Mouse (Mus musculus) retina, postnatal 1 day (tissue): ENCODE measurements around the gene Akr1c13.
"Not testable (repeated sequence)": the region's sequence is repeated elsewhere in the genome, so short reads cannot be mapped to it uniquely, and the experiment has no call there.

Experiments used
- DNase-seq: peaks from one replicate; pipeline ENCODE4 v3.0.0-alpha.2; 2012

The Akr1c13 gene

GRCm38 (mm10) chr13:4190904-4191303 lies at the start of gene Akr1c13:
TSS of gene Akr1c13 (plus strand) at chr13:4191150.
- peak; percentile 67 for DNase-seq

- no peak for DNase-seq
These were observed 46.7 kb upstream of the Akr1c13 start for GRCm38 (mm10) chr13:4144261-4144660.

GRCm38 (mm10) chr13:4150518-4150917 lies 40.4 kb upstream of the Akr1c13 start, which contains the start of gene Akr1c18:
TSS of gene Akr1c18 (minus strand) at chr13:4150654.
- DNase-seq: no peak

GRCm38 (mm10) chr13:4152908-4153307 lies 38.0 kb upstream of the Akr1c13 start:
- DNase-seq: no peak

- DNase-seq: no peak
These were observed 37.4 kb upstream of the Akr1c13 start for GRCm38 (mm10) chr13:4153593-4153992.

GRCm38 (mm10) chr13:4155286-4155685 lies 35.7 kb upstream of the Akr1c13 start:
- no peak for DNase-seq

GRCm38 (mm10) chr13:4168006-4168405 lies 22.9 kb upstream of the Akr1c13 start:
- no peak for DNase-seq

GRCm38 (mm10) chr13:4172978-4173377 lies 18.0 kb upstream of the Akr1c13 start:
- no peak for DNase-seq

- not testable (repeated sequence) for DNase-seq
These were observed 9.6 kb upstream of the Akr1c13 start for GRCm38 (mm10) chr13:4181321-4181720.

- no peak for DNase-seq
These were observed 7.8 kb upstream of the Akr1c13 start for GRCm38 (mm10) chr13:4183116-4183515.

GRCm38 (mm10) chr13:4186641-4187411 lies 4.1 kb upstream of the Akr1c13 start:
- DNase-seq: not testable (repeated sequence)

GRCm38 (mm10) chr13:4188174-4188573 lies 2.8 kb upstream of the Akr1c13 start:
- peak; percentile 5 for DNase-seq

GRCm38 (mm10) chr13:4192511-4192910 lies 1.6 kb downstream of the Akr1c13 start:
- DNase-seq: no peak

GRCm38 (mm10) chr13:4206147-4206903 lies 15.4 kb downstream of the Akr1c13 start:
- no peak for DNase-seq

GRCm38 (mm10) chr13:4211560-4212299 lies 20.8 kb downstream of the Akr1c13 start:
- peak; percentile 47 for DNase-seq

GRCm38 (mm10) chr13:4212309-4212708 lies 21.4 kb downstream of the Akr1c13 start:
- peak; percentile 17 for DNase-seq

- DNase-seq: not testable (repeated sequence)
These were observed 24.5 kb downstream of the Akr1c13 start for GRCm38 (mm10) chr13:4215496-4215895.

- DNase-seq: no peak
These were observed 37.5 kb downstream of the Akr1c13 start, which contains the start of gene Akr1c19 for GRCm38 (mm10) chr13:4228441-4228840. TSS of gene Akr1c19 (plus strand) at chr13:4228700.

GRCm38 (mm10) chr13:4230841-4231623 lies 40.1 kb downstream of the Akr1c13 start:
- DNase-seq: no peak

GRCm38 (mm10) chr13:4233135-4233534 lies 42.2 kb downstream of the Akr1c13 start:
- no peak for DNase-seq

GRCm38 (mm10) chr13:4233536-4234172 lies 42.7 kb downstream of the Akr1c13 start:
- no peak for DNase-seq
